Mouse (Mus musculus) stomach, embryonic 15.5 days (tissue): ENCODE data around the gene Soga1. TPM values are rescaled to one million over a fixed set of nuclear protein-coding genes. Genes with fewer than 3 reads are reported as not detected.

Experiments
- ATAC-seq: fragments of 200-750 bp; cut with Nextera tagmentation; 2 replicates; pipeline ENCODE4 v1.8.0; 2017; ENCODE audit warnings: low read depth, moderate number of reproducible peaks, moderate TSS enrichment; ENCODE audit not compliant: insufficient read depth, low FRiP score
- H3K27ac ChIP-seq: fragments of 300-500 bp; sonication (generic); 2 replicates; pipeline ENCODE4 v1.5.1; 2015; ENCODE audit warnings: mild to moderate bottlenecking, inconsistent platforms
- H3K27me3 ChIP-seq: fragments of 300-500 bp; sonication (generic); replicated peaks from 2 replicates; pipeline ENCODE4 v1.6.1; 2015; ENCODE audit warnings: inconsistent platforms
- H3K36me3 ChIP-seq: fragments of 300-500 bp; sonication (generic); 2 replicates; pipeline ENCODE4 v1.6.1; 2015; ENCODE audit warnings: inconsistent platforms
- H3K4me1 ChIP-seq: fragments of 300-500 bp; sonication (generic); 2 replicates; pipeline ENCODE4 v1.6.1; 2015; ENCODE audit warnings: inconsistent platforms
- H3K4me2 ChIP-seq: fragments of 300-500 bp; sonication (generic); 2 replicates; pipeline ENCODE4 v1.6.1; 2015; ENCODE audit warnings: mild to moderate bottlenecking, inconsistent platforms
- H3K4me3 ChIP-seq: fragments of 300-500 bp; sonication (generic); replicated peaks from 2 replicates; pipeline ENCODE4 v1.5.1; 2015; ENCODE audit warnings: inconsistent platforms
- H3K9ac ChIP-seq: fragments of 300-500 bp; sonication (generic); 2 replicates; pipeline ENCODE4 v1.6.1; 2015; ENCODE audit warnings: inconsistent platforms
- H3K9me3 ChIP-seq: fragments of 300-500 bp; sonication (generic); 2 replicates; pipeline ENCODE4 v1.6.1; 2016; ENCODE audit warnings: inconsistent platforms
- WGBS: fragments of 180-500 bp; shearing (Covaris S2); methylation state at CpG from one replicate; pipeline ENCODE4 v1.1.7; 2015; 5-methylcytosine and 5-hydroxymethylcytosine counted together
- polyA plus RNA-seq: library from polyadenylated mRNA; unstranded; fragments of >200 nt; fragmentation: Nextera tagmentation; extraction: Ambion mirVana; gene quantifications from 2 replicates; pipeline ENCODE4 v1.2.1, GENCODE M21; 2015

Gene Soga1
- polyA plus RNA-seq, 1 experiment from 2014 or later: 3.6 TPM

- Histone ChIP-seq H3K9ac (no peak overlapping the region), H3K4me1 (no peaks in the 10 kb centered on the region), H3K27me3 (no peaks in the 10 kb centered on the region), H3K36me3 (peaks cover 76% of the 10 kb centered on the region), H3K4me2 (no peak overlapping the region), H3K9me3 (no peaks in the 10 kb centered on the region), H3K4me3 (no peak overlapping the region), H3K27ac (no peak overlapping the region)
- no peak for ATAC-seq
- WGBS: 93% methylated on average over 16 of the region's 16 CpGs
Observed at GRCm38 (mm10) chr2:157021156-157021555, 57.9 kb downstream of the Soga1 start.

- 89% methylated on average over 4 of the region's 4 CpGs for WGBS
- peaks cover 67% of the 10 kb centered on the region for H3K36me3 ChIP-seq
- no peaks in the 10 kb centered on the region for H3K4me1 ChIP-seq
- H3K9me3 ChIP-seq: no peaks in the 10 kb centered on the region
- H3K4me3 ChIP-seq: no peak overlapping the region
- H3K27me3 ChIP-seq: no peaks in the 10 kb centered on the region
- H3K9ac ChIP-seq: no peak overlapping the region
- no peak for ATAC-seq
- H3K27ac ChIP-seq: no peak overlapping the region
- no peak overlapping the region for H3K4me2 ChIP-seq
Observed at GRCm38 (mm10) chr2:157019228-157019627, 59.8 kb downstream of the Soga1 start.

- peaks cover 46% of the 10 kb centered on the region for H3K36me3 ChIP-seq
- H3K27me3 ChIP-seq: no peaks in the 10 kb centered on the region
- no peak overlapping the region for H3K9ac ChIP-seq
- H3K4me2 ChIP-seq: no peak overlapping the region
- no peak for ATAC-seq
- WGBS: 78% methylated on average over 18 of the region's 18 CpGs
- H3K4me1 ChIP-seq: no peaks in the 10 kb centered on the region
- no peak overlapping the region for H3K4me3 ChIP-seq
- H3K27ac ChIP-seq: no peak overlapping the region
- H3K9me3 ChIP-seq: no peaks in the 10 kb centered on the region
Observed at GRCm38 (mm10) chr2:157016529-157017270, 62.4 kb downstream of the Soga1 start.

GRCm38 (mm10) chr2:157012341-157012740, 66.7 kb downstream of the Soga1 start:
- no peak overlapping the region for H3K27ac ChIP-seq
- H3K4me2 ChIP-seq: no peak overlapping the region
- H3K27me3 ChIP-seq: no peaks in the 10 kb centered on the region
- H3K9me3 ChIP-seq: no peaks in the 10 kb centered on the region
- H3K36me3 ChIP-seq: peaks cover 14% of the 10 kb centered on the region
- peaks cover 11% of the 10 kb centered on the region for H3K4me1 ChIP-seq
- 72% methylated on average over 6 of the region's 6 CpGs for WGBS
- H3K4me3 ChIP-seq: no peak overlapping the region
- H3K9ac ChIP-seq: no peak overlapping the region
- no peak; the same call in 1 of the 2 replicates for ATAC-seq

GRCm38 (mm10) chr2:157010634-157011310, 68.3 kb downstream of the Soga1 start:
- Histone ChIP-seq H3K9me3 (no peaks in the 10 kb centered on the region), H3K4me1 (peaks cover 18% of the 10 kb centered on the region), H3K27ac (no peak overlapping the region), H3K9ac (no peak overlapping the region), H3K27me3 (no peaks in the 10 kb centered on the region), H3K4me3 (no peak overlapping the region), H3K4me2 (no peak overlapping the region), H3K36me3 (peaks cover 4% of the 10 kb centered on the region; the same call in 1 of the 2 replicates)
- ATAC-seq: no peak
- WGBS: 42% methylated on average over 11 of the region's 11 CpGs

- Histone ChIP-seq H3K27me3 (no peaks in the 10 kb centered on the region), H3K27ac (no peak overlapping the region), H3K36me3 (peaks cover 4% of the 10 kb centered on the region; the same call in 1 of the 2 replicates), H3K4me3 (no peak overlapping the region), H3K9me3 (no peaks in the 10 kb centered on the region), H3K4me2 (no peak overlapping the region), H3K4me1 (peaks cover 21% of the 10 kb centered on the region), H3K9ac (no peak overlapping the region)
- no peak for ATAC-seq
Observed at GRCm38 (mm10) chr2:157010121-157010520, 68.9 kb downstream of the Soga1 start.

GRCm38 (mm10) chr2:157008509-157008908, 70.5 kb downstream of the Soga1 start:
- no peak for ATAC-seq
- H3K4me2 ChIP-seq: no peak overlapping the region
- H3K9me3 ChIP-seq: no peaks in the 10 kb centered on the region
- H3K36me3 ChIP-seq: peaks cover 7% of the 10 kb centered on the region; the same call in 1 of the 2 replicates
- H3K27ac ChIP-seq: no peak overlapping the region
- no peak overlapping the region for H3K4me3 ChIP-seq
- no peaks in the 10 kb centered on the region for H3K27me3 ChIP-seq
- H3K4me1 ChIP-seq: peaks cover 21% of the 10 kb centered on the region
- no peak overlapping the region for H3K9ac ChIP-seq

- peak overlapping the region; percentile 62 for H3K4me3 ChIP-seq
- peak overlapping the region; percentile 83 for H3K4me2 ChIP-seq
- ATAC-seq: peak; percentile 20; the same call in 1 of the 2 replicates
- H3K27me3 ChIP-seq: no peaks in the 10 kb centered on the region
- WGBS: 25% methylated on average over 5 of the region's 5 CpGs
- peak overlapping the region; percentile 51 for H3K9ac ChIP-seq
- peaks cover 21% of the 10 kb centered on the region for H3K4me1 ChIP-seq
- peaks cover 11% of the 10 kb centered on the region; the same call in 1 of the 2 replicates for H3K36me3 ChIP-seq
- H3K27ac ChIP-seq: peak overlapping the region; percentile 68
- no peaks in the 10 kb centered on the region for H3K9me3 ChIP-seq
Observed at GRCm38 (mm10) chr2:157007234-157007596, 71.8 kb downstream of the Soga1 start.

- H3K27ac ChIP-seq: peak within 1 kb of the TSS; percentile 68
- peaks cover 21% of the 10 kb centered on the region for H3K4me1 ChIP-seq
- H3K9me3 ChIP-seq: no peaks in the 10 kb centered on the region
- no peaks in the 10 kb centered on the region for H3K27me3 ChIP-seq
- peaks cover 11% of the 10 kb centered on the region; the same call in 1 of the 2 replicates for H3K36me3 ChIP-seq
- ATAC-seq: peak; percentile 86
- H3K4me3 ChIP-seq: peak within 1 kb of the TSS; percentile 62
- WGBS: under 1% methylated on average over 56 of the region's 56 CpGs
- peak within 1 kb of the TSS; percentile 83 for H3K4me2 ChIP-seq
- H3K9ac ChIP-seq: peak within 1 kb of the TSS; percentile 51
Observed at GRCm38 (mm10) chr2:157006511-157007233, 72.4 kb downstream of the Soga1 start, which contains the start of gene Dsn1. Gene Dsn1 (minus strand): TSS chr2:157007154.

- Histone ChIP-seq H3K4me3 (no peak overlapping the region), H3K27ac (no peak overlapping the region), H3K9ac (no peak overlapping the region), H3K4me1 (peaks cover 10% of the 10 kb centered on the region; the same call in 1 of the 2 replicates), H3K4me2 (no peak overlapping the region), H3K36me3 (peaks cover 28% of the 10 kb centered on the region; the same call in 1 of the 2 replicates), H3K27me3 (no peaks in the 10 kb centered on the region), H3K9me3 (no peaks in the 10 kb centered on the region)
- no peak for ATAC-seq
- 89% methylated on average over 4 of the region's 4 CpGs for WGBS
Observed at GRCm38 (mm10) chr2:157002321-157002720, 76.7 kb downstream of the Soga1 start.

- H3K9me3 ChIP-seq: no peaks in the 10 kb centered on the region
- H3K4me3 ChIP-seq: no peak overlapping the region
- H3K27me3 ChIP-seq: no peaks in the 10 kb centered on the region
- no peak overlapping the region for H3K9ac ChIP-seq
- H3K36me3 ChIP-seq: peaks cover 33% of the 10 kb centered on the region; the same call in 1 of the 2 replicates
- no peaks in the 10 kb centered on the region for H3K4me1 ChIP-seq
- ATAC-seq: no peak
- 87% methylated on average over 5 of the region's 5 CpGs for WGBS
- H3K4me2 ChIP-seq: no peak overlapping the region
- H3K27ac ChIP-seq: no peak overlapping the region
Observed at GRCm38 (mm10) chr2:156998263-156998662, 80.8 kb downstream of the Soga1 start.

- no peaks in the 10 kb centered on the region for H3K4me1 ChIP-seq
- H3K27ac ChIP-seq: no peak overlapping the region
- H3K9ac ChIP-seq: no peak overlapping the region
- H3K27me3 ChIP-seq: no peaks in the 10 kb centered on the region
- H3K4me3 ChIP-seq: no peak overlapping the region
- no peak for ATAC-seq
- WGBS: 50% methylated on average over 6 of the region's 6 CpGs
- H3K36me3 ChIP-seq: peaks cover 29% of the 10 kb centered on the region; the same call in 1 of the 2 replicates
- H3K4me2 ChIP-seq: no peak overlapping the region
- no peaks in the 10 kb centered on the region for H3K9me3 ChIP-seq
Observed at GRCm38 (mm10) chr2:156996576-156996975, 82.5 kb downstream of the Soga1 start.
